Mouse (Mus musculus) MEL (cell line): ENCODE results near the gene Mrpl49. TPM values are rescaled to one million over a fixed set of nuclear protein-coding genes. Genes with fewer than 3 reads are reported as not detected.
"Not testable (repeated sequence)": the region's sequence is repeated elsewhere in the genome, so short reads cannot be mapped to it uniquely, and the experiment has no call there.

Source experiments
- DNase-seq: peaks from one replicate; pipeline ENCODE4 v3.0.0; 2011; ENCODE audit warnings: low read depth, low spot score
- H3K27ac ChIP-seq: 2 replicates; pipeline ENCODE4 v1.5.1; 2012; ENCODE audit warnings: low read depth, mild to moderate bottlenecking, control low read depth, low read length, moderate library complexity; ENCODE audit not compliant: control insufficient read depth
- H3K27me3 ChIP-seq, 2 experiments: fragments of 150-350 bp in 1 of 2; sonication (generic) in 1 of 2; 2 replicates each; pipeline ENCODE4 v1.6.1; 2012; ENCODE audit warnings: low read length in 2 of 2, mild to moderate bottlenecking in 2 of 2, improper control_type of control experiment in 1 of 2, moderate library complexity in 1 of 2; ENCODE audit not compliant: insufficient read depth in 2 of 2, control insufficient read depth in 1 of 2
- H3K36me3 ChIP-seq, 2 experiments: 2 replicates each; pipeline ENCODE4 v1.6.1; 2012 to 2014; ENCODE audit warnings: low read length in 2 of 2, improper control_type of control experiment in 1 of 2, inconsistent platforms in 1 of 2, mild to moderate bottlenecking in 1 of 2; ENCODE audit not compliant: insufficient read depth in 2 of 2, control insufficient read depth in 1 of 2
- H3K4me1 ChIP-seq, 2 experiments: fragments of 150-350 bp in 1 of 2; sonication (generic) in 1 of 2; 2 replicates each; pipeline ENCODE4 v1.6.1; 2012; ENCODE audit warnings: low read length in 2 of 2, improper control_type of control experiment in 1 of 2, mild to moderate bottlenecking in 1 of 2; ENCODE audit not compliant: insufficient read depth in 2 of 2, control insufficient read depth in 1 of 2
- H3K4me3 ChIP-seq, 2 experiments: fragments of 150-350 bp in 1 of 2; sonication (generic) in 1 of 2; 2 replicates each; pipeline ENCODE4 v1.5.1; 2012; ENCODE audit warnings: low read depth in 2 of 2, low read length in 2 of 2, mild to moderate bottlenecking in 2 of 2, moderate library complexity in 2 of 2, control low read depth in 1 of 2, improper control_type of control experiment in 1 of 2; ENCODE audit not compliant: control insufficient read depth in 1 of 2, insufficient read depth in 1 of 2
- H3K79me2 ChIP-seq: 2 replicates; pipeline ENCODE4 v1.6.1; 2012; ENCODE audit warnings: mild to moderate bottlenecking, low read length, moderate library complexity; ENCODE audit not compliant: control insufficient read depth, poor library complexity, insufficient read depth
- H3K9ac ChIP-seq: 2 replicates; pipeline ENCODE4 v1.6.1; 2012; ENCODE audit warnings: low read depth, mild to moderate bottlenecking, control low read depth, low read length, moderate library complexity; ENCODE audit not compliant: control insufficient read depth, poor library complexity, severe bottlenecking
- H3K9me3 ChIP-seq: fragments of 150-350 bp; sonication (generic); replicated peaks from 2 replicates; pipeline ENCODE4 v1.6.1; 2012; ENCODE audit warnings: mild to moderate bottlenecking, low read length, improper control_type of control experiment, moderate library complexity; ENCODE audit not compliant: insufficient read depth
- CHD2 ChIP-seq: IDR thresholded peaks from 2 replicates; pipeline ENCODE4 v1.6.1; 2011; ENCODE audit warnings: low read length, improper control_type of control experiment
- CTCF ChIP-seq, 3 experiments: IDR thresholded peaks in 2 of 3; conservative IDR thresholded peaks in 1 of 3; 2 replicates each; pipeline ENCODE4 v1.5.1; 2011 to 2012; ENCODE audit warnings: low read length in 3 of 3, low read depth in 2 of 3, mild to moderate bottlenecking in 2 of 3, improper control_type of control experiment in 1 of 3, inconsistent platforms in 1 of 3, mixed read lengths in 1 of 3, moderate library complexity in 1 of 3; ENCODE audit not compliant: control insufficient read depth in 1 of 3, insufficient read depth in 1 of 3, poor library complexity in 1 of 3, severe bottlenecking in 1 of 3
- ETS1 ChIP-seq: IDR thresholded peaks from 2 replicates; pipeline ENCODE4 v1.6.1; 2012; ENCODE audit warnings: low read depth, mild to moderate bottlenecking, inconsistent platforms, low read length, improper control_type of control experiment, moderate library complexity
- GATA1 ChIP-seq: IDR thresholded peaks from 2 replicates; pipeline ENCODE4 v1.6.1; 2011; ENCODE audit warnings: low read depth, low read length, improper control_type of control experiment
- HCFC1 ChIP-seq: IDR thresholded peaks from 2 replicates; pipeline ENCODE4 v1.6.1; 2012; ENCODE audit warnings: low read depth, mild to moderate bottlenecking, inconsistent platforms, low read length, improper control_type of control experiment, moderate library complexity
- KAT2A ChIP-seq: conservative IDR thresholded peaks from 2 replicates; pipeline ENCODE4 v1.6.1; 2012; ENCODE audit warnings: low read depth, low read length, improper control_type of control experiment, inconsistent platforms
- POLR2A ChIP-seq, 2 experiments: IDR thresholded peaks; 2 replicates each; pipeline ENCODE4 v1.6.1; 2011 to 2012; ENCODE audit warnings: low read length in 2 of 2, mild to moderate bottlenecking in 2 of 2, control low read depth in 1 of 2, improper control_type of control experiment in 1 of 2, low read depth in 1 of 2, moderate library complexity in 1 of 2; ENCODE audit not compliant: control insufficient read depth in 1 of 2, insufficient read depth in 1 of 2, poor library complexity in 1 of 2
- RAD21 ChIP-seq: IDR thresholded peaks from 2 replicates; pipeline ENCODE4 v1.6.1; 2011; ENCODE audit warnings: mild to moderate bottlenecking, low read depth, low read length, improper control_type of control experiment
- RCOR1 ChIP-seq: IDR thresholded peaks from 2 replicates; pipeline ENCODE4 v1.6.1; 2012; ENCODE audit warnings: low read depth, mild to moderate bottlenecking, inconsistent platforms, low read length, improper control_type of control experiment
- SIN3A ChIP-seq: IDR thresholded peaks from 2 replicates; pipeline ENCODE4 v1.6.1; 2012; ENCODE audit warnings: low read length, improper control_type of control experiment, inconsistent platforms
- SMC3 ChIP-seq: IDR thresholded peaks from 2 replicates; pipeline ENCODE4 v1.6.1; 2011; ENCODE audit warnings: low read depth, low read length, improper control_type of control experiment
- TAL1 ChIP-seq: IDR thresholded peaks from 2 replicates; pipeline ENCODE4 v1.6.1; 2012; ENCODE audit warnings: mild to moderate bottlenecking, inconsistent platforms, low read length, moderate library complexity, mixed read lengths
- USF2 ChIP-seq, 2 experiments: IDR thresholded peaks; 2 replicates each; pipeline ENCODE4 v1.6.1; 2011 to 2012; ENCODE audit warnings: improper control_type of control experiment in 2 of 2, low read length in 2 of 2, borderline replicate concordance in 1 of 2, inconsistent platforms in 1 of 2, low read depth in 1 of 2, mild to moderate bottlenecking in 1 of 2; ENCODE audit not compliant: insufficient read depth in 1 of 2
- ZC3H11A ChIP-seq: IDR thresholded peaks from 2 replicates; pipeline ENCODE4 v1.6.1; 2012; ENCODE audit warnings: low read depth, mild to moderate bottlenecking, inconsistent platforms, low read length, improper control_type of control experiment
- polyA plus RNA-seq, 2 experiments: library from polyadenylated mRNA; stranded (reverse) in 1 of 2; unstranded in 1 of 2; fragments of >175 nt in 1 of 2; fragments of >200 nt in 1 of 2; gene quantifications; 2 replicates each; pipeline versions ENCODE4 v1.2.1 to v1.2.4; 2012; ENCODE audit warnings: low replicate concordance in 2 of 2, low read depth in 1 of 2; ENCODE audit not compliant: insufficient read length in 2 of 2, insufficient read depth in 1 of 2, missing spikeins in 1 of 2
- total RNA-seq: library from RNA; depleted of rRNA; stranded (reverse); fragments of 300-350 nt; gene quantifications from 2 replicates; pipeline ENCODE4 v1.2.3, GENCODE M21; 2012

The Mrpl49 gene
- total and polyA plus RNA-seq, 3 experiments: 81.6 to 98.7 TPM; not detected in 1

- TF ChIP-seq CTCF (IDR thresholded peaks at IDR 0.05 in 2 of 3, conservative IDR thresholded peaks at IDR 0.05 in 1 of 3; ENCODE audit: control insufficient read depth in 1 of 3, insufficient read depth in 1 of 3, low read depth in 2 of 3, low read length in 3 of 3, poor library complexity in 1 of 3, severe bottlenecking in 1 of 3) (peak in 1 of 3 experiments; percentile 11; a peak in 1 of 6 replicates), CHD2 (no peak), USF2 (IDR thresholded peaks at IDR 0.05; ENCODE audit: borderline replicate concordance in 1 of 2, insufficient read depth in 1 of 2, low read depth in 1 of 2, low read length in 2 of 2) (no peak)
- TF ChIP-seq, all 39 proteins: peak for 10
These were observed 12.0 kb downstream of the Mrpl49 start (continued) for GRCm38 (mm10) chr19:6045366-6046293.

GRCm38 (mm10) chr19:6044102-6044501 lies 13.5 kb downstream of the Mrpl49 start:
- peaks cover 3 to 22% of the 10 kb centered on the region in 2 experiments; a peak in 3 of 4 replicates for H3K4me1 ChIP-seq
- peaks cover 20% of the 10 kb centered on the region for H3K79me2 ChIP-seq
- H3K9me3 ChIP-seq, H3K9ac ChIP-seq, H3K4me3 ChIP-seq, H3K27ac ChIP-seq, H3K27me3 ChIP-seq: not testable (repeated sequence)
- H3K36me3 ChIP-seq: peaks cover 0 to 14% of the 10 kb centered on the region in 2 experiments; a peak in 2 of 4 replicates
- TF ChIP-seq HCFC1: peak; percentile 27; the same call in 1 of the 2 replicates
- TF ChIP-seq ZC3H11A: peak; percentile 54
- TF ChIP-seq CTCF (IDR thresholded peaks at IDR 0.05 in 2 of 3, conservative IDR thresholded peaks at IDR 0.05 in 1 of 3; ENCODE audit: control insufficient read depth in 1 of 3, insufficient read depth in 1 of 3, low read depth in 2 of 3, low read length in 3 of 3, poor library complexity in 1 of 3, severe bottlenecking in 1 of 3): peak; percentile 22 to 82 (median 35); a peak in 4 of 6 replicates
- TF ChIP-seq TAL1: peak; percentile 24; the same call in 1 of the 2 replicates
- peak; percentile 84 for TF ChIP-seq SIN3A
- TF ChIP-seq RAD21: peak; percentile 85
- 0 out of 2 replicates have a peak, but pooled peaks have one; percentile 10 for TF ChIP-seq ETS1
- TF ChIP-seq GATA1: 0 out of 2 replicates have a peak, but pooled peaks have one; percentile 3
- TF ChIP-seq SMC3: peak; percentile 69
- peak; percentile 81 for DNase-seq

GRCm38 (mm10) chr19:6042293-6042692 lies 15.3 kb downstream of the Mrpl49 start:
- DNase-seq: no peak
- no peak overlapping the region for H3K4me3 ChIP-seq

More at GRCm38 (mm10) chr19:6042293-6042692, 15.3 kb downstream of the Mrpl49 start:
- no peak overlapping the region for H3K27ac ChIP-seq
- H3K27me3 ChIP-seq: no peaks in the 10 kb centered on the region
- TF ChIP-seq POLR2A (IDR thresholded peaks at IDR 0.05; ENCODE audit: control insufficient read depth in 1 of 2, insufficient read depth in 1 of 2, low read depth in 1 of 2, low read length in 2 of 2, poor library complexity in 1 of 2): no peak
- no peak for TF ChIP-seq CHD2
- TF ChIP-seq RCOR1: no peak
- TF ChIP-seq KAT2A: no peak
- TF ChIP-seq, all 39 proteins: peak for 0
- H3K36me3 ChIP-seq: peaks cover 0 to 8% of the 10 kb centered on the region in 2 experiments; a peak in 2 of 4 replicates
- peaks cover 3 to 10% of the 10 kb centered on the region in 2 experiments for H3K4me1 ChIP-seq
- H3K9me3 ChIP-seq: no peaks in the 10 kb centered on the region
- peaks cover 10% of the 10 kb centered on the region for H3K79me2 ChIP-seq
- no peak overlapping the region for H3K9ac ChIP-seq
